Mouse (Mus musculus): ENCODE data around the gene Rras2. TPM values are rescaled to one million over a fixed set of nuclear protein-coding genes. Genes with fewer than 3 reads are reported as not detected.

The Rras2 gene
- polyA plus RNA-seq, 1 experiment: 14.2 TPM

DNA sequence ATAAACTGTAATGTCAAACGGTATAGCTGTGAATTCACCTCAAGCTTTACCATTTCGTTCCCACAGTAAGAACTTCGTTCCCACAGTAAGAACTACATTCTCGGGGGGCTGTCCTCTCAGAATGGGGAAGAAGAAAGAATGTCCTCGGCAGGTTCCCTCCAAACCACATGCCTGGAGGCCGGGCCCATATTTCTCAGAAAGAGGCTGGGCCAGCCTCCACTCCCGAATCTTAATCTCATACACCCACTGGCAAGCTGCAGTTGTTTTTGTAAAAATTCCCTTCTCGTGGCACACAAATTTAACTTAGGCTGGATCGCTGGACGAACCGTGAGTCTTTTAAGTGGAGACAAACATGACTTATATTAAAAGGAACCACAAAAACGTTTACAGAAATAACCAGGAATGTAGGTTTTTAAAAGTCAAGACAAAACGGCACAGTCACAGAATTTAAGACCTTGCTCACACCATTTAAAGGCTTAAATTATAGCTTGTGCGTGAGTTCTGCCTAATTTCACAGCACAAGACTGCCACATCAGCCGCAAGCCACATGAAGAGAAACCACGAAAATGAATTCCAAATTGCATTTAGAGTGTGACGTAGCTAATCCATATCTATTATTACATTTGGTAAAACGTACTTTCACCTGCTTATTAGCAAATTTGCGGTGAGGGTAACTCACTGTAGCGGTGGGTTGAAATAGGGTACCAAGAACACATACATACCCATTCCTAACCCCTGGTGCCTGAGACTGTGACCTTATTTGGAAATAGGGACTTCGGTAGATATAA is 35.8 kb downstream of the Rras2 start:
- WGBS: 78% methylated on average over 21 of the region's 21 CpGs

DNA sequence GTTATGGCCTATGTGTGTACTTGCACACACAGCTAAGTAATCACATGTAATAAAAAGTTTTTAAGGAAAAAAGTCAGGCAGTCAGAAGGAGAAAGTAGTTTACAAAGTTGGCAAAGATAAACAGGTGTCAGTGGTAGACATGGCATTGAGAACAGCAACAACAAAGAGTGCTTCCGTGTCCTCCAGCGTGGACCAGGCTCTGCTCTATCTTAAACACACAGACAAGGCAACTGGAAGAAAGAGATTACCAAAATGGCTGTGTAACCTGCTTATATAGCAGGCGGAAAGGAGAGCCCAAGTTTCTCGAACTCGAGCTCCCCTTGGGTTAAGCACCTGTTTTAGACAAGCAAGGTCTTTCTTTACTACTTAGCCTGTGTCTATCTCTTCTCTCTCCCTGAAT is 37.3 kb downstream of the Rras2 start:
- no peak for DNase-seq (ENCODE audit: low read depth, low spot score)
- WGBS: 95% methylated on average over 5 of the region's 5 CpGs

More for the DNA sequence above, 35.8 kb downstream of the Rras2 start:
- no peak for DNase-seq (ENCODE audit: low read depth, low spot score)

DNA sequence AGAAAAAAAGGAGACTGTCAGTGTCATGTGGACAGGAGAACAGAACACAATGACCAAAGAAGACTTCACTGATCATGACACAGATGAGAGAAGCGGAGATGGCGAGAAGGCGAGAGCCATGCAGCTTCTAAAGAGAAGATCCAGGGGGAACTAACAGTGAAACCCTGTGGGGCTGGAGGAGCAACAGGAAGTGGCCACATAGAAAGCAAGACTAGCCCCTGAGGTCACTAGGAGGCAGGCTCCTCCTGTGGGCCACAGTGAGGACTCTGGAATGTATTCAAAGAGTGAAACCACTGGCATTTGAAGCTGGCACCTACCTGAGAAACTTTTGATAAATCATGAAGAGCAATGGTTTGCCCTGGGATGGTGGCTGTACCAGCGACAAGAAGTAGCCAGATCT is 38.2 kb downstream of the Rras2 start:
- 96% methylated on average over 4 of the region's 4 CpGs for WGBS

DNA sequence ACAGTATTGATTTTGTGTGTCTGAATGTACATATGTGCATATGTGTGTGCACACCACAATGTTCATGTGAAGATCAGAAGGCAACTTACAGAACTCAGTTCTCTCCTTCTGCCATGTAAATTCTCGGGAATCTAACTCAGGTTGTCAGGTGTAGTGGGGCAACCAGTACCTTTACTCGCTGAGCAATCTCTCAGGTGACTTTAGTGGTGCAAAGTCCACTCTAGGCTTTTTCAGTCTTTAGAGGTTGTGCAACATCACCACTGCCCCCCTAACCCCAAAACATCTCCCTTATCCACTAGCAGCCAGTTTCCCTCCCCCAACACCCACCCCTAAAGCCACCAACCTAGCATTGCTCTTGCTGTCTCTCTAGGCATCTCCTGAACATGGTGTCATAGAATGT is 43.0 kb downstream of the Rras2 start:
- WGBS: 28% methylated on average over 2 of the region's 2 CpGs
- no peak for DNase-seq (ENCODE audit: low read depth, low spot score)

More for the DNA sequence above, 38.2 kb downstream of the Rras2 start:
- no peak for DNase-seq (ENCODE audit: low read depth, low spot score)

DNA sequence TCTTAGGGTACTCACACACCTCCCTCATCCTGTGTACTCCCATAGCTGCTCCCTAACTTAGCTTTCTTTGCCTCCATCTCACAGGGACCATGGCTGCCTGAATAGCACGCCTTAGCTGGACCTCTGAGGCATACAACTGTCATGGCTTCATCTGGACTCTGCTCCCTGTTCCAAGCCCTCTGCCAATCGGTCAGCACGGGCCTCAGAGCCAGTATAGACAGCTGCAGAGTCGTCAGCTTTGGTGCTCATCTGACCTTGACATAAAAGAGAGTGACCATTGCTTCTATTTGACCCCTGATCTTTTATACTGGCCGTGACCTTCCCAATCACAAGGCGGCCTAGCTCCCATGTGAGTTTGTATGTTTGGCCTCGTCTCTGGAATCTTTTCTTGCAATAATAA is 43.4 kb downstream of the Rras2 start:
- no peak for DNase-seq (ENCODE audit: low read depth, low spot score)
- 58% methylated on average over 7 of the region's 7 CpGs for WGBS

DNA sequence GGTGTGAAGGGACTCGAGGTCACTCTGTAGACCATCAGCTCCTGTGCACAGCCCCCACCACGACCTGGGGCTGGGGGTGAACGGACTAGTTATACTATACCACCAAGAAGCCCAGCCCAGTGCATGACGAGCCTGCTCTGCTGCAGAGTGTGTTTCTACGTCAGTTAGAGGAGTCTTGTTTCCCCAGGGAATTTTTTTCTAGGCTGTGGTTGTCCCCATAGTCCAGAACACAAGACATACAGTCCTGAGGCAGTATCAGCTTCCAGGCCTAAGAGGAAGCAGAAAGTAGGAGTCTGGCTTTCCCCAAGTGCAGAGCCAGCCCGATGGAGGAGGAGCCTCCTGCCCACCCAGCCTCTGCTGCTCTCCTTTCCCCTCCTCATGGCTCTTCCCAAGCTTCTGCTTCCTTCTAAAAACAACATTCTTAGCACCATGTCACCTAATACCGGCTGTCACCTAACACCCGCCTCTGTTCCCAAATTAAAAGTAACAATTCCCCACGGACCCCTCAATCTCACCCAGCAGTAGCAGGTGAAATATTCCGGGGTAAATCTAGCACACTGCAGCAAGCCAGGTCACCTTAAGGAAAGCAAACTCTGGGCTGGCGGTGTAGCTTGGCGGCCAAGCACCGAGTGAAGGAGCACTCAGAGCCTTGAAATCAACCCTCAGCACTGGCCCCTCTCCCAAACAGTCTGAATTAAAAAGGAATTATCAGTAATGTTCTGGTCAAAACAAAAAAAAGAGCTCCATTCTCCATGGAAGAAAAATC is 45.5 kb downstream of the Rras2 start:
- DNase-seq (ENCODE audit: low read depth, low spot score): no peak
- WGBS: 33% methylated on average over 13 of the region's 13 CpGs

DNA sequence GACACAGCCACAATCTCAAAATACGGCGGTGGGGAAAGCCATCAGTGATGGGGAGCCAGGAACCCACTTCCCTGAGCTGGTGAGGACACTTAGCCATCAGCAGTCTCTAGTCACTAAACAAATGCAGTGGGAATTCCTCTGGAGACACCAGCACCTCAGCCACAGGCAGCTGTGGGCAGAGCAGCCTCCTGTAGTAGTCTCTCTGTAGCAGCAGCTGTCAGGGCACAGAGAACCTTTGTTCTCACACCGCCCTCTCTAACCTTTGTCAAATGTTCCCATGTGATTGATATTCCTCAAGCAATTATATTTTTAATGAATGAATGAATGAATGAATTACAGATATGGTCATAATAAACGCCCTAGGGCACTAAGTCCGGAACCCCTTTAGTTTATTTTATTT is 46.2 kb downstream of the Rras2 start:
- DNase-seq (ENCODE audit: low read depth, low spot score): no peak
- WGBS: 68% methylated on average over 5 of the region's 5 CpGs

DNA sequence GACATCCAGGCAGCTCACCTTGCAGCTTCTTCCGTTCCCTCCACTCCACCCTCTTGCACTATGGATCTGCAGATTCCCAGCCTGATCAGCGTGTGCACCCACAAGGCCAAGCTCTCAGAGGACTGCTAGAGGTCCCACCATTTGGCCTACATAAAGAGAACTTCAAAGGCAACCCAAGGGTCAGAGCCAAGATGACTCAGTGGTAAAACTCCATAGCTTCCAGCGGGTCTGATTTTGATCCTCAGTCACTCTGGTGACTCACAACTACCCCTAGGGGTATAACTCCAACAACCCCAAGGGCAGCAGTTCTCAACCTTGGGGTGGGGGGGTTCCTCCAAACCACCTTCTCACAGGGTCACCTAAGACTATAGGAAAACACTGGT is 47.1 kb downstream of the Rras2 start:
- no peak for DNase-seq (ENCODE audit: low read depth, low spot score)
- WGBS: 44% methylated on average over 3 of the region's 3 CpGs

DNA sequence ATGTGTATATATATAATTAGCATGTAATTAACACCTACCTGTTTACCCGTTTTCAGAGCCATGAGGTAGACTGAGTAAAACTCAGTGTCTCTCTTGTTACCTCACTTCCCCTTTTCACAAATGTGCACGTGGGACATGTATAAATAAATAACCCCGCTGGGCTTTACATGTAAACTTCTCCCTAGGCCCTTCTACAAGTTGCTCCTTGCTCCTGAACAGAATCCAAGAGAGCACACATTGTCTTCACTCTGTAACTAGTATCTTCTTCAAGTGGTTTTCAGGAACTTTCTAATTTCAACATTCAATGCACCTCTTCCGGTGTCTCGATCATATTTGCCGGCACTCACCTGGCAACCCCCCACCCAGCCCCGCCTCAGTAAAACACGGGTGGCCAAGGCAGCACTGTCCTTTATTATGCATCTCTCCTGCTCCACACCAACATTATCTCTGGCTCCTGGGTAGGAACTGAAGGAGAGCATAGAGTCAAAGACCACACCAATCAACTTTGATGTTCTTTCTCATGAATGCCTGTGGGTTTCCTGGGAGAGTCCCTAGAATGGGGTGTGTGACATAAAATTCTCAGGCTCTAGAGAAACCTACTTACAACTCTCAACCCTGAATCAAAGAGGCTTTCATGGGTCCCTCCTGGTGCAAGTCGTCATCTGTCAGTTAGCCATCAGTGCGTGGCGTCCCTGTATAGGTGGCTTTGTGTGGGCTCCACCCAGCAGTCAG is 47.7 kb downstream of the Rras2 start:
- no peak for DNase-seq (ENCODE audit: low read depth, low spot score)

DNA sequence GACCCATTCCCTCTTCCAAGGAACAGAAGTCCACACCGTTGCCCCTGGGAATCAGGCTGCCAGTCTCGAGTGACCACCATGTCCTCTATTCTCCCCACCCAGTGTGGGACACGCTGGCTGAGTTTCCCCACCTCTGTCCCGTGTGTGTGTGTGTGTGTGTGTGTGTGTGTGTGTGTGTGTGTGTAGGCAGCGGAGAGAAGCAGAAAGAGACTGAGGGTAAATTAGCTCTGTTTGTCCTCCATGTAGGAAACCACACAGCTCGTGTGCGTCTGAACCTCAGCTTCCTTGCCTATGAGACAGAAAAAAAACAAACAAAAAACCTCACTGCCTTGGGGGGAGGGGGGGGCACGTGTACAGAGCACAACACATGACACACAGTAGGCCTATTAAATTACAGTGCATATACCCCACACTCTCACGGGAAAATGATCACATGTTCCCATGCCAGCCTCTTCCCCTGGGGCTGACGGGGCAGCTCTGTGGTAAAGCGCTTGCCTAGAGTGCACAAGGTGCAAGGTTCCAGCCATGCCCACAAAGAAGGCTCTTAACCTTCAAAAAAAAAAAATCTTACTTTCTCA is 48.5 kb downstream of the Rras2 start:
- WGBS: 64% methylated on average over 11 of the region's 11 CpGs
- DNase-seq (ENCODE audit: low read depth, low spot score): no peak

More for the DNA sequence above, 47.7 kb downstream of the Rras2 start:
- 43% methylated on average over 11 of the region's 11 CpGs for WGBS

DNA sequence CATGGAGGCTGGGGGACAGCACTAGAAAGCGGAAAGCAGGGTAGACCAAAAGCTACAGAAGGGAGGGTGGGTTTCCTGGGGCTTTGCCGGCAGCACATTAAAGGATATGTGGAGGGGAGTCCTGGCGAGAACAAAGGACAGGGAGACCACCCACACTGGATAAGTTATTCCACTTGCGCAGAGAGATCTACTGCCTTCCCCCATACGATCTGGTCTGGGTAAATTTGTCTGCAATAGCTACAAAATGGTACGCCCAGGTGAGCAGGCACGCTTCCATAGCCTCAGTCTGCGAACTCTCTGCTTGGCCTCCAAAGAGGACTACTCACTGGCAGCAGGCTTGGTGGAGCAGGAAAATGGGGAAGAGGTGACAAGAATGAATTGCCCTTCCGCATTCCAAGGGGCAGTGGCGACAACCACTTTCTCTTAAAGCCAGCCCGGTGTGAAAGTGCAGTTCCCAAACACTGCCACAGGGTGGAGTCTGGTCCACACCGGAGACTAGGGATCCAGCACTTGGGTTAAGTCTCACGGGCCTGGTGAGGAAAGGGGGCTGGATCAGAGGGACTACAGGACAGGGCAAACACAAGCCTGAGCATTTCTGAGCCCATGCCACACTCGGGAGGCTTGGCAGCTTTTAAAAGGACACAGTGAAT is 50.9 kb downstream of the Rras2 start:
- WGBS: 13% methylated on average over 14 of the region's 14 CpGs
- DNase-seq (ENCODE audit: low read depth, low spot score): peak; percentile 96

DNA sequence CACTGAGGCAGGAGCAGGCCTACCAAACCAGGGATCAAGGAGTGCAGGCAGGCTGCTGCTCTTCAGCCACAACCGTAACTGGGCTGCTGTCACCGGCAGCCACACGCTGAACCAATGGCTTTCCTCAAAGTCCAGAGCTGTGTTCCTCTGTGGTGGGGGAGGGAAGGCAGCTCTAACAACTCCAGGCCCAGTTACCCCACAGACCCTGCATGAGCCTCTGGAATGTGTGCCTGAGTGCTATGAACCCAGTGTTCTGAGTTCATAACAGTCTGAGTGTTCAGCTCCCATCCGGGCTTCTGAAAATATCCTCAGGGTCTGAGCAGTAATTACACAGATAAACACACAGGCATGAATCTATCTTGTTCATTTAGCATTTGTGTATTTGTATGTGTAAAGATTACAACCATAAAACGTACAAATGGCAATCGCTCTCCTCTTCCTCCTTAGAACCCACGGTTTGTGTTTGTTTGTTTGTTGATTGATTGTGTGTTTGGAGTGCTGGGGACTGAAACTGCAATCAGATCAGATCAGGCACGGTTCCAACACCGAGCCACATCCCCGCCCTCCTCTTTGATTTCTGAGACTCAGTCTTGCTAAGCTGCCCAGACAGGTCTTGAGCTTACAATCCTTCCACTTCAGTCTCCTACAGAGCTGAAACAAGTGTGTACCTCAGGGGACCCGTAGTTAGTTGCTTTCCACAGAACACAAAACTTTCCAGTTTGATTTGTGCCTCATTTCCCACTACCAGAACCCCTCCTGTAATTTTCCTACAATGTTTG is 52.0 kb downstream of the Rras2 start:
- no peak for DNase-seq (ENCODE audit: low read depth, low spot score)

DNA sequence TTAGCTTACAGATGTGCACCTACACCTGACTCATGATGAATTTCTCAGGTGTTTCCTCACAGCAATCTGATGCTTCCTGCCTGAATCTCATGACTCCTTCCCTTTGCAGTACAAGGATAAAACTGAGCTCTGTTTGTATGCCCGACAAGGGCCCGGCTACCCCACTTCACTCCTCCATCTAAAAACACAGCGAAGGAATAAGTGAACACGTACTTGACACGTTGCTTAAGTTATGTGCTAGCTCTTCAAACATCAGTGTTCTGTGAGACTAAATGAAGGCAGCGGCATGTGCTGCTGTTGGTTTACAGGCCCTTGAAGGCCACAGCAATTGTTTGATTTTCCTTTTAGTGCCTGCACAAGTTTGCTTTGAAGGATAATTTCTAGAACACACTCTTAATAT is 53.6 kb downstream of the Rras2 start:
- no peak for DNase-seq (ENCODE audit: low read depth, low spot score)
- 57% methylated on average over 6 of the region's 6 CpGs for WGBS

More for the DNA sequence above, 52.0 kb downstream of the Rras2 start:
- WGBS: 27% methylated on average over 11 of the region's 11 CpGs

DNA sequence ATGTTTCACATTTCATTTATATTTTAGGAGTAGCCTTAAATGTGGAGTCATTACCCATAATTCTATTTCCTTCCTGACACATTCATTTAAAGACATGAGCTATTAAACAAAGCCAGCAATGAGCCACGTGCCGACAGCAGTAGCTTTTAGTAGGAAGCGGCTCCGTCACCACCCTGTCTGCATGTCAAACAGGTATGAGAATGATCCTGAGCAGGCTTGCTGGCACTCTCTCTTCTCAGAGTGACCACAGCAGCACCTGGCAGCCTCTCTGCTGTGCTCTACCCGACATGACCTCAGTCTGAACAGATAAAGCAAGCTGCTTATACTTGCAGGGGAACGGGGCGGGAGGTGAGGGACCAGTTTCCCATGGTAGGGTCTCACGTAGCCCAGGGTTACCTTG is 54.0 kb downstream of the Rras2 start:
- no peak for DNase-seq (ENCODE audit: low read depth, low spot score)
- WGBS: 37% methylated on average over 8 of the region's 8 CpGs

DNA sequence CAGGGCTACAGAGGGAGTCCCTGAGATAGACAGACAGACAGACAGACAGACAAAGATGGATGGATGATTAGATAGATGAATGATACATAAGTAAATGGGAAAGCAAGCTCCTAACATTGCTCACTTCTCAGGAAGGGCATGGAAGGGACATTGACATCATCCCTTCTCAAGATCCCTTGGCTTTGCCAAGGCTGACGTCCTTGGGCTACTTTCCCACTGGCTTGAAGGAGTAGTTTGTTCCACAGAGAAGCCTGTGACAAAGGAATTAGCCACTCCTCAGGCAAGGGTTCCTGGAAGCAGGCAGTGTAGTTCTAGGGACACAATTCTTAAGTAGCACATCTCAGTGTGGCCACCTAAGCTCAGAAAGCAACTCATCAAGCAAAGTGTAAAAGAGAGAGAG is 55.1 kb downstream of the Rras2 start:
- WGBS: 47% methylated on average over 1 of the region's 1 CpGs
- DNase-seq (ENCODE audit: low read depth, low spot score): no peak

DNA sequence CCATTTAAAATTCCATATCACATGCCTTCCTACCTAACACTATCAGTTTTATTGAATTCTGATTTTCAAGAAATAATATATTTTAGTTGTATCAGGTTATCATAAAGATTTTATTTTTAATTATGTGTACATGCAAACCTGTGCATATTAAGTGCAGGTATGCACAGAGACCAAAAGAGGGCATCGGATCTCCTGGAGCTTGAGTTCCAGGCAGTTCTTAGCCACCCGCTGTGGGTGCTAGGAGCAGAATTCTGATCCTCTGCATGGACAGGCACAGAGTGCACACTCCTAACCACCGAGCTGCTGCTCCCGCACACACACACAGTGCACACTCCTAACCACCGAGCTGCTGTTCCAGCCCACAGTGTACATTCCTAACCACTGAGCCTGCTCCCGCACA is 57.1 kb downstream of the Rras2 start:
- 93% methylated on average over 6 of the region's 6 CpGs for WGBS
- DNase-seq (ENCODE audit: low read depth, low spot score): no peak

DNA sequence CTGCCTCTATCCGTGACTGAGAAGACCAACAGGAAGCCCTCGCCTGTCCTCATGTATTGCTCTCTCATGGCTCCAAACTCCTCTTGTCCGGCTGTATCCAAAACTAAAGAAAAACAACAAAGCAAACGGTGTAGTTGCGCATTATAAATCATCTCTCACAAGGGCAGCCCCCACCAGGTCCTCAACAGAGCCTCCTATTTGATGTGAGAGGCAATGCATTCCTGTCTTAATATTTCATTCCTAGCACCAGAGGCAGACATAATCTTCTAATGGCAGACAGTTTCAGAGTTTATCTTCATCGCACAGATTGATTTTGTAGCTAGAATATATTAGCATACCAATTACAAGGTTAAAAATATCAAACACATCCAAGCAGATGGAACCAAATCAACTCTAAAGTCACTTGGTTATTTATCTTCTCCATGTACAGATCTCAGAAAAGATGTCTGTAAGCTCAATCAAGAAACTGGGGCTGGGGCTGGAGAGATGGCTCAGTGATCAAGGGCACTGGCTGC is 58.6 kb downstream of the Rras2 start:
- no peak for DNase-seq (ENCODE audit: low read depth, low spot score)
- 86% methylated on average over 6 of the region's 6 CpGs for WGBS

DNA sequence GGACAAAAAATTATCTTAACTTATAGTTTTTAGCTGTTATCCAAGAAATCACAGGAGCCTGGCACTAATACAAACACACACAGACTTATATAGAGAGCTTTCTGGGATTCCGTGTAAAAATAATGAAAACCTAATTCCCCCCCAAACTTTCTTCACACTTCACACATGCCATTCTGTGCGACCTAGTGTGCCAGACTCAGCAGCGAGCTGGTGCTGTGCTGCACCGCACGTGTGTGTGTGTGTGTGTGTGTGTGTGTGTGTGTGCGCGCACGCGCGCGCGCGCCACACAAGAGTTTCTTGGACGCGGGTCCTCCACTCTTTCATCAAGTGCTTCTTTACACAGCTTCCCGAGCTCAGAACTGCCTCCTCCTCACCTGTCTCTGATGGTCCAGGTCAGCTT is 59.4 kb downstream of the Rras2 start:
- WGBS: 91% methylated on average over 16 of the region's 16 CpGs

DNA sequence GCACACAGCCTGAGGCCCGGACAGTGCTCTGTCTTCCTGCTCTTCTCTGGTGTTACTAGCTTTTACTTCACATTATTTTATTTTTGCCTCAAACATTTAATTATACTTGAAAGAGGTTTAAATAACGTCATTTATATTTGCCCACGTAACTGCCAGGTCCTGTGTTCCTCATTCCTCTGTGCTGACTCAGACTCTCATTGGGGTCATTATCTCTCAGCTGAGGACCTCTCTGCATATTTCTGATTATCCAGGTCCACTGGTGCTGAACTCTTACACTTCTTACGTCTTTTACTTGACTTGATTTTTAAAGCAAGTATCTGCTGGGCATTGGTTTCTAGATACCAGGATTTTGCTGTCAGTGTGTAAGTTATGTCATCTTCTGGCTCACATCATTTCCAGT is 63.9 kb downstream of the Rras2 start:
- 47% methylated on average over 4 of the region's 4 CpGs for WGBS
- DNase-seq (ENCODE audit: low read depth, low spot score): no peak

More for the DNA sequence above, 59.4 kb downstream of the Rras2 start:
- no peak for DNase-seq (ENCODE audit: low read depth, low spot score)
